Mouse (Mus musculus) heart, embryonic 13.5 days (tissue): ENCODE results near the gene Pycard. TPM values are rescaled to one million over a fixed set of nuclear protein-coding genes. Genes with fewer than 3 reads are reported as not detected.
"Not testable (repeated sequence)": the region's sequence is repeated elsewhere in the genome, so short reads cannot be mapped to it uniquely, and the experiment has no call there.

Source experiments
- ATAC-seq: fragments of 200-750 bp; cut with Nextera tagmentation; 2 replicates; pipeline ENCODE4 v1.8.0; 2017; ENCODE audit warnings: moderate TSS enrichment; ENCODE audit not compliant: insufficient number of reproducible peaks, low FRiP score, low TSS enrichment; ENCODE audit errors: extremely low read depth
- H3K27ac ChIP-seq: fragments of 300-500 bp; sonication (generic); replicated peaks from 2 replicates; pipeline ENCODE4 v1.5.1; 2015; ENCODE audit warnings: moderate library complexity, mild to moderate bottlenecking, inconsistent platforms
- H3K27me3 ChIP-seq: fragments of 300-500 bp; sonication (generic); replicated peaks from 2 replicates; pipeline ENCODE4 v1.6.1; 2015; ENCODE audit warnings: mild to moderate bottlenecking, inconsistent platforms
- H3K36me3 ChIP-seq: fragments of 300-500 bp; sonication (generic); 2 replicates; pipeline ENCODE4 v1.6.1; 2015; ENCODE audit warnings: mild to moderate bottlenecking, inconsistent platforms
- H3K4me1 ChIP-seq: fragments of 300-500 bp; sonication (generic); 2 replicates; pipeline ENCODE4 v1.6.1; 2015; ENCODE audit warnings: inconsistent platforms
- H3K4me2 ChIP-seq: fragments of 300-500 bp; sonication (generic); 2 replicates; pipeline ENCODE4 v1.6.1; 2015; ENCODE audit warnings: inconsistent platforms, mild to moderate bottlenecking, moderate library complexity
- H3K4me3 ChIP-seq: fragments of 300-500 bp; sonication (generic); 2 replicates; pipeline ENCODE4 v1.5.1; 2015; ENCODE audit warnings: moderate library complexity, mild to moderate bottlenecking, inconsistent platforms
- H3K9ac ChIP-seq: fragments of 300-500 bp; sonication (generic); 2 replicates; pipeline ENCODE4 v1.6.1; 2015; ENCODE audit warnings: inconsistent platforms, mild to moderate bottlenecking, moderate library complexity
- H3K9me3 ChIP-seq: fragments of 300-500 bp; sonication (generic); 2 replicates; pipeline ENCODE4 v1.6.1; 2016; ENCODE audit warnings: inconsistent platforms
- WGBS: fragments of 180-500 bp; shearing (Covaris S2); methylation state at CpG from one replicate; pipeline ENCODE4 v1.1.7; 2015; ENCODE audit warnings: mixed read lengths; 5-methylcytosine and 5-hydroxymethylcytosine counted together
- polyA plus RNA-seq: library from polyadenylated mRNA; unstranded; fragments of >200 nt; fragmentation: Nextera tagmentation; extraction: Ambion mirVana; gene quantifications from 2 replicates; pipeline ENCODE4 v1.2.1, GENCODE M21; 2015

The Pycard gene
- polyA plus RNA-seq, 1 experiment from 2014 or later: 39.1 TPM

DNA sequence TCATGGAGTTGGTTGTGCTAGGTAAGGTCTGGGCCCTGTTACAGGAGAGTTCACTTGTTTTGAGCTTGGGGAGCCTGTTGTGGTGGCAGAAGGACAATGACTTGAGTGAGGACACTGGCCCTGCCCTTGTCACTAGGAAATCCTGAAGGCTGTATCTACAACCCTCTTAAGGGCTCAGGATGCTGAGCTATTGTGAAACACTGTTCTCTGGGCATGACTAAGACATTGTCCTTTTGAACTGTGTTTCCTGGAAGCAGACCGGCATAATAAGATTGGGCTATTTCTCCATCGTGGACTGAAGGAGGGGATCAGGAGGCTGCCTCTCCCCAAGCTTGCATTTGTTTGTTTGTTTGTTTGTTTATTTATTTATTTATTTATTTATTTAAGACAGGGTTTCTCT, 25.5 kb upstream of the Pycard start:
- H3K27ac ChIP-seq: no peak overlapping the region
- no peak overlapping the region for H3K4me3 ChIP-seq
- no peak overlapping the region for H3K9ac ChIP-seq
- 0 out of 2 replicates have a peak, but pooled peaks cover 4% of the 10 kb centered on the region for H3K9me3 ChIP-seq
- no peak overlapping the region for H3K4me2 ChIP-seq
- H3K4me1 ChIP-seq: no peaks in the 10 kb centered on the region
- WGBS: 68% methylated on average over 2 of the region's 2 CpGs
- no peaks in the 10 kb centered on the region for H3K36me3 ChIP-seq
- H3K27me3 ChIP-seq: no peaks in the 10 kb centered on the region
- ATAC-seq: no peak

DNA sequence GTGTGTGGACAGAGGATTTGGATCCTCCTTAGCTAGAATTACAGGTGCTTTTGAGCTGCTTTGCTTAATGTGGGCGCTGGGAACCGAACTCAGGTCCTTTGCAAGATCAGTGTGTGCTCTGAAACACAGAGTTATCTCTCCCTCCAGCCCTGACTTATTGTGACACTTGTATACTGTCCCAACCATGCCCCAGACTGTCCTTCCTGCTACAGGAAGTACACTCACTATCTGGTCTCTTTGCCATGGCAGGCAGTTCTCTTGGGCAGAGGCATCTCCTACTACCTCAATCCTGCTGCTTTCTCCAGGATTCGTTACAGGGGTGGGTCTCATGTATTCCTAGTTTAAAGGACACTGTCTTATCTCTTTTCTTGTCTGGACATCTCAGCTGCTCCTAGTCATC, 24.6 kb upstream of the Pycard start:
- no peak for ATAC-seq
- Histone ChIP-seq H3K4me1 (no peaks in the 10 kb centered on the region), H3K27ac (no peak overlapping the region), H3K36me3 (no peaks in the 10 kb centered on the region), H3K4me3 (no peak overlapping the region), H3K9ac (no peak overlapping the region), H3K27me3 (no peaks in the 10 kb centered on the region), H3K9me3 (0 out of 2 replicates have a peak, but pooled peaks cover 4% of the 10 kb centered on the region), H3K4me2 (no peak overlapping the region)
- 78% methylated on average over 3 of the region's 3 CpGs for WGBS

DNA sequence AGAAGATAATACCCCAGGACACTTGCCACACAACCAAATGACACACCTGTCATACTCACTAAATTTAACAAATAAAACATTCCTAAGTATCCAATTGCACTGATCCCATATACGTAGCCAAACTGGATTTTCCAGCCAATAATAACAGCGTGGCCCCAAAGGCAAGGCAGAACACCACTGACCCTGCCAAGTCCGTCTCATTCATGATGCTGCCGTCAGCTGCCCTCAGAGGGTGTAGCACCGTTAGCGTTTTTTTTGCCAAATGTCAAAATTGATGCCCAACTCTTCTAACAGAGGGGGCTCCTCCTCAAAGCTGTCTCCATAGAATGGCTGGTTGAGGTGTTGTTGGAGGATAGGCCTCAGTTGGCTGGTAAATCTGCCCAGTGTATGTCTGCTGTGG, 23.0 kb upstream of the Pycard start:
- no peaks in the 10 kb centered on the region for H3K4me1 ChIP-seq
- H3K4me2 ChIP-seq: no peak overlapping the region
- H3K27ac ChIP-seq: no peak overlapping the region
- no peaks in the 10 kb centered on the region for H3K27me3 ChIP-seq
- 87% methylated on average over 6 of the region's 6 CpGs for WGBS
- no peaks in the 10 kb centered on the region for H3K9me3 ChIP-seq
- H3K4me3 ChIP-seq: no peak overlapping the region
- H3K36me3 ChIP-seq: no peaks in the 10 kb centered on the region
- no peak overlapping the region for H3K9ac ChIP-seq
- no peak for ATAC-seq

DNA sequence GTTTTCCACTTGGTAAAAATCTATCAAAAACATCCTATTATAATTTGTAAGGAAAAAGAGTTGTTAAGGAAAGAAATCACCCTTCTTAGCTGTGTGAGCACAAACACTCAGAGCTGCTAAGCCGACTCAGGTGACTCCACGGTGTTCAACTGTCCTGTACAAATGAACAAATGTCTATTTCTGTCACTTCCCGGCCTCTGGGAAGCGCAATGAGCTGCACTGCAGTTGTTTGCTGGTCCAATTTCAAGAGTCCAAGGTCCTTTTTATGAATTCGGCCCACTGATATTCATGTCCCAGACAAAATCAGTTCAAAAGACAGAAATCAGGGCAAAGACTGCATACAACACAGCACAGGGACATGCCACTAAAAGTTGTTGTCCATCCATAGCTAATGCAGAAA, 22.5 kb upstream of the Pycard start:
- not testable (repeated sequence) for H3K9me3 ChIP-seq
- 66% methylated on average over 5 of the region's 5 CpGs for WGBS

DNA sequence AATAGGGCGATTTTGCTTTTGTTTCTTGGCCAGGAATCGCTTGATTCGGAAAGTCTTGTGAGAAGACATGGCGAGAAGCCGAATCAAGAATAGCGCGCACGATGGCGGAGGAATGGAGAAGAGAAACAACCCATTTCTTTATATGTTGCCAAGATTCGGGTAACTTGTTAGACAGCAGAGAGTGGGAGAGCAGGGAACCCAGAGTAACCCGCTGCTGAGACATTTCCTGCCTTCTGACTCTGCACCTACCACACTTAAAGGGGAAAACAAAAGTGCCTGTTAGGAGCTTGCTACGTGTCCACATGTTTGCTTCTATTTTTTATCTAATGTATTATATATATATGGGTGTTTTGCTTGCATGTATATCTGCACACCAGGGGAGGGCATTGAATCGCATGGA, 19.4 kb upstream of the Pycard start:
- Histone ChIP-seq H3K27ac (no peak overlapping the region), H3K4me2 (no peak overlapping the region), H3K9ac (no peak overlapping the region), H3K4me3 (no peak overlapping the region), H3K9me3 (no peaks in the 10 kb centered on the region), H3K4me1 (peaks cover 9% of the 10 kb centered on the region; the same call in 1 of the 2 replicates), H3K36me3 (no peaks in the 10 kb centered on the region), H3K27me3 (peaks cover 20% of the 10 kb centered on the region)
- WGBS: 82% methylated on average over 13 of the region's 13 CpGs
- no peak for ATAC-seq

More for the DNA sequence above, 22.5 kb upstream of the Pycard start:
- H3K36me3 ChIP-seq, H3K27ac ChIP-seq, H3K4me3 ChIP-seq, ATAC-seq, H3K9ac ChIP-seq, H3K27me3 ChIP-seq, H3K4me2 ChIP-seq, H3K4me1 ChIP-seq: not testable (repeated sequence)

DNA sequence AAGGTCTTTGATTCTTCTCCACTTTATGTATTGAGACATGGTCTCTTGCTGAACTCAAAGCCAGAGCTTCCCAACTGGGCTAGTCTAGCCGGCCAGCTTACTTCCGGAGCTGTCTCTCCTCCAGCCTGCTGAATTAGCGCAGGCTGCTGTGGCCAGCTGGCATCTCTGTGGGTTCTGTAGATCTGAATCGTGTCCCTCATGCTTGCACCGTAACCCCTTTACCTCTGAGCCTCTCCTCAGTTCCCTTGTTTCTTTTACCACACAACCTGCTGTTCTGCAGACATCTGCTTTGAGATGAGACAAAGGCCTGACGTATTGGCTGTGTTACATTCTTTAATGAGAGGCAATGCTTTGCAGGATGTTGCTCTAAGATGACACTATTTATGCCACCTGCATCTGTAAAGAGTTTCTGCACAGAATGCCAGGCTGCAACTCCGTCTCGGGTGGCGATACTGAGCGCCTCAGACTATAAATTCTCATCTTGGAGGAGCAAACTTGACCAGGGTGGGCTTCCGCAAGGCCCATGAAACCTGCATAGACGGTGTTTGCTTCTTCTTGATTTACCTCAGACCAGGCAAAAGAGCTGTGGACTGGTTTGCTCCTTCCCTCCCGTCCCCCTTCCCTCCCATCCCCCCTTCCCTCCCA, 18.6 kb upstream of the Pycard start:
- no peak overlapping the region for H3K4me3 ChIP-seq
- H3K4me1 ChIP-seq: peaks cover 9% of the 10 kb centered on the region; the same call in 1 of the 2 replicates
- H3K27ac ChIP-seq: no peak overlapping the region
- no peak overlapping the region for H3K4me2 ChIP-seq
- H3K9ac ChIP-seq: no peak overlapping the region
- WGBS: 76% methylated on average over 13 of the region's 13 CpGs
- peaks cover 29% of the 10 kb centered on the region for H3K27me3 ChIP-seq
- H3K9me3 ChIP-seq: no peaks in the 10 kb centered on the region
- no peaks in the 10 kb centered on the region for H3K36me3 ChIP-seq
- no peak for ATAC-seq

DNA sequence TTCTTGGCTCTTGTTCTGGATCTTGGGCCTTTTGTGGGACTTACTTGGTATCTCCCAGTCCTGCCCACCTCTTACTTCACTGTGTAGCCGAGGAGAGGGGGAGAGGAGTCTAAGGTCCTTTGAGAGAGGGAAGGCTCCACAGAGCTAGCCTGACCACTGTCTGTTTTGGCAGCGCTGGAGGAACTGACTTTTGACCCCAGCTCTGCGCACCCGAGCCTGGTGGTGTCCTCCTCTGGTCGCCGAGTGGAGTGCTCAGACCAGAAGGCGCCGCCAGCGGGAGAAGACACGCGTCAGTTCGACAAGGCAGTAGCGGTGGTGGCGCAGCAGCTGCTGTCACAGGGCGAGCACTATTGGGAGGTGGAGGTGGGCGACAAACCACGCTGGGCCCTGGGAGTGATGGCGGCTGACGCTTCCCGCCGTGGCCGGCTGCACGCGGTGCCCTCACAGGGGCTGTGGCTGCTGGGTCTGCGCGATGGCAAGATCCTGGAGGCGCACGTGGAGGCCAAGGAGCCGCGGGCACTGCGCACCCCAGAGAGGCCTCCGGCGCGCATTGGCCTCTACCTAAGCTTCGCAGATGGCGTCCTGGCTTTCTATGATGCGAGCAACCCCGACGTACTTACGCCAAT, 16.2 kb upstream of the Pycard start:
- Histone ChIP-seq H3K4me2 (peak overlapping the region; percentile 58), H3K9me3 (no peaks in the 10 kb centered on the region), H3K4me1 (peaks cover 14% of the 10 kb centered on the region), H3K27ac (no peak overlapping the region), H3K27me3 (peaks cover 50% of the 10 kb centered on the region), H3K36me3 (no peaks in the 10 kb centered on the region), H3K4me3 (peak overlapping the region; percentile 6; the same call in 1 of the 2 replicates), H3K9ac (peak overlapping the region; percentile 52)
- no peak for ATAC-seq
- 25% methylated on average over 40 of the region's 40 CpGs for WGBS

DNA sequence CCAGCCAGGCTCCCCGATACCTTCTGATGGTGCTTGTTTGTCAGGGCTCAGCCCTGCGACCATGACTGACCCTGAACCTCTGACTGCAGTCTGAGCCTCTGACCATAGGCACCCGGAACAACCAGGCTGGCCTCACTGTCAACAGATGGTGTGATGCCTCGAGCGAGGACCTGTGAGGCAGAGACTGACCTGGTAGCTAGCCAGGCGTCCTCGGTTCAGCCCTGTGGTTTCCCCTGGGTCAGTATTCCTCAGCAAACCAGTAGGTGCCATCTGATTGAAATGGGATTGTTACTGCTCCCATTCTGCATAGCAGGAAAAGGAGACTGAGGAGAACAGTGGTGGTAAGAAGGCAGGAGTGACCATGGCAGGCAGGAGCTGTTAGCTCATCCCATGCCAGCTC, 12.5 kb upstream of the Pycard start:
- H3K4me3 ChIP-seq: no peak overlapping the region
- H3K9me3 ChIP-seq: no peaks in the 10 kb centered on the region
- H3K27me3 ChIP-seq: peaks cover 54% of the 10 kb centered on the region

DNA sequence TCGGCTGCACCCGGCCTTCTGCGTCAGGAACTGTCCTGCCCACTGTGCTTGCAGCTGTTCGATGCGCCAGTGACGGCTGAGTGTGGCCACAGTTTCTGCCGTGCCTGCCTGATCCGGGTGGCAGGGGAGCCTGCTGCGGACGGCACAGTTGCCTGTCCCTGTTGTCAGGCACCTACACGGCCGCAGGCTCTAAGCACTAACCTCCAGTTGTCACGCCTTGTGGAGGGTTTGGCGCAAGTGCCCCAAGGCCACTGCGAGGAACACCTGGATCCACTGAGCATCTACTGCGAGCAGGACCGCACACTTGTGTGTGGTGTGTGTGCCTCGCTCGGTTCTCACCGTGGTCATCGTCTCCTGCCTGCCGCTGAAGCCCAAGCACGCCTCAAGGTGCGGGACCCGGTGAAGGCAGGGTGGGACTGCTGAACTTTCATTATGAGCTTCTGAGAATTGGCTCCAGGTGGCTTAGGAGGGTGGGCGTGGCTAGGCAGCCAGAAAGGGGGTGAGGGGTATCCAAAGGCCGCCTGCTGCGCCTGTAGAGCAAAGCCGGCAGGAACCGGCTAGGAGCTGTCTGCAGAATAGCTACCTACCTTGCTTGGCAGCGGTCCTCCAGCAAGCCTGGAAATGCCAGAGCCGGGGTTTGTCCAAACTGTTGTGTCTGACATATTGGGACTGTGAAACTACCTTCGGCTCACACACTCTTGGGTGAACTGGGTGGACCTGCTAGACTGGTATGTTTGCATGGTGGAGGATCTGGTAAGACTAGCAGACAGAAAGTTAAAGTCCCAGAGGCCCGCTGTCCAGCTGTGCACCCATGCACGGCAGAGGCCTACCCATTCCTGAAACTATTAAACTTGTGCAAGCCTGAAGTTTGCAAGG, 11.1 kb upstream of the Pycard start:
- H3K4me1 ChIP-seq: peaks cover 35% of the 10 kb centered on the region
- H3K36me3 ChIP-seq: no peaks in the 10 kb centered on the region
- H3K4me2 ChIP-seq: peak overlapping the region; percentile 65
- WGBS: 22% methylated on average over 35 of the region's 35 CpGs
- ATAC-seq: no peak
- H3K27me3 ChIP-seq: peaks cover 44% of the 10 kb centered on the region
- H3K9ac ChIP-seq: peak overlapping the region; percentile 67
- peak overlapping the region; percentile 39 for H3K4me3 ChIP-seq
- no peaks in the 10 kb centered on the region for H3K9me3 ChIP-seq
- H3K27ac ChIP-seq: peak overlapping the region; percentile 51; the same call in 1 of the 2 replicates

More for the DNA sequence above, 12.5 kb upstream of the Pycard start:
- Histone ChIP-seq H3K36me3 (no peaks in the 10 kb centered on the region), H3K4me1 (peaks cover 35% of the 10 kb centered on the region), H3K4me2 (no peak overlapping the region), H3K9ac (no peak overlapping the region), H3K27ac (no peak overlapping the region)
- 69% methylated on average over 7 of the region's 7 CpGs for WGBS
- no peak for ATAC-seq

DNA sequence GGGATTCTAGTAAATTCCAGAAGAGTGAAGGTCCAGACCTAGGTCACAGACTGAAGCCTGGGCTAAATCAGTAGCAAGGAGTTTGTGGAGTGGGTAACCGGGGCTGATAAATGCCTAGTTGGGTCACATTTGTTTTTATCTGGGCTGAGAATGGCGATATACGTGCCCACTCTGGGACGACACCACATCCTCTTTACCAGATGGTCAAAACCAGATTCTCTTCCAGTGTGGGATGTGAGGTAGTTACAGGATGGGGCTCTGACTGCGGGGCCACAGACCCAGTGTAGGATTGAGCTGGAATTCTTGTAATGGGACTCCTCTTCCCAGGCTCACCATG, 10.5 kb upstream of the Pycard start:
- peak overlapping the region; percentile 67 for H3K9ac ChIP-seq
- ATAC-seq: no peak
- peak overlapping the region; percentile 65 for H3K4me2 ChIP-seq

DNA sequence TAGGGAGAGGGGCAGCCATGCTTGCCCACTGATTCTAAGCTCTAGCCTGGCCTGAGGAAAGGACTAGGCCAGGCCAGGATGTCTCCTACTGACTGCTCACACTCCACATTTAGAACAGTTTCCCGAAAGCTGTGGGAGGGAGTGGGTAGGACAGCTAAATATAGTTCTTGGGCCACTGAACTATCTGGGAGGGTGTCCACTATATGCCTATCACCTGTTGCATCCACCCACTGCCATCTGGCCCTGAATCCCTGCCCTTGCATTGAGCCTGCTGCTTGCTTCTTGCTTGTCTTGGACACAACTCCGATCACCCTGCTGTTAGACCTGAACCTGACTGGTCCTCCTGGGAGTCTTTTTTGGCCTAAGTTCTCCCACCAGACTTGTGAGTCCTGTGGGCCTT, 10.0 kb upstream of the Pycard start, which contains the start of gene Trim72:
TSS of gene Trim72 (plus strand) at position 262 of the 400 bp plus-strand sequence.
- 39% methylated on average over 2 of the region's 2 CpGs for WGBS
- Histone ChIP-seq H3K36me3 (no peaks in the 10 kb centered on the region), H3K9me3 (no peaks in the 10 kb centered on the region), H3K4me2 (peak within 1 kb of the TSS; percentile 65), H3K4me3 (peak within 1 kb of the TSS; percentile 39), H3K27me3 (peaks cover 39% of the 10 kb centered on the region; the same call in 1 of the 2 replicates), H3K9ac (peak within 1 kb of the TSS; percentile 67), H3K27ac (peak within 1 kb of the TSS; percentile 51), H3K4me1 (peaks cover 32% of the 10 kb centered on the region)
- peak; percentile 46 for ATAC-seq

More for the DNA sequence above, 10.5 kb upstream of the Pycard start:
- peak overlapping the region; percentile 51 for H3K27ac ChIP-seq
- H3K4me3 ChIP-seq: peak overlapping the region; percentile 39
- peaks cover 39% of the 10 kb centered on the region; the same call in 1 of the 2 replicates for H3K27me3 ChIP-seq
- H3K4me1 ChIP-seq: peaks cover 32% of the 10 kb centered on the region
- WGBS: 32% methylated on average over 5 of the region's 5 CpGs
- no peaks in the 10 kb centered on the region for H3K9me3 ChIP-seq
- H3K36me3 ChIP-seq: no peaks in the 10 kb centered on the region
